Mouse (Mus musculus): ENCODE results near the gene Kat8. TPM values are rescaled to one million over a fixed set of nuclear protein-coding genes. Genes with fewer than 3 reads are reported as not detected.

Kat8 gene
- 30.6 and 41.1 TPM in 2 replicates for total RNA-seq (2014; rRNA removed)
- polyA plus RNA-seq (2015; fragmentation: Nextera tagmentation; extraction: Ambion mirVana), result 34.8 and 37.0 TPM in 2 replicates

DNA sequence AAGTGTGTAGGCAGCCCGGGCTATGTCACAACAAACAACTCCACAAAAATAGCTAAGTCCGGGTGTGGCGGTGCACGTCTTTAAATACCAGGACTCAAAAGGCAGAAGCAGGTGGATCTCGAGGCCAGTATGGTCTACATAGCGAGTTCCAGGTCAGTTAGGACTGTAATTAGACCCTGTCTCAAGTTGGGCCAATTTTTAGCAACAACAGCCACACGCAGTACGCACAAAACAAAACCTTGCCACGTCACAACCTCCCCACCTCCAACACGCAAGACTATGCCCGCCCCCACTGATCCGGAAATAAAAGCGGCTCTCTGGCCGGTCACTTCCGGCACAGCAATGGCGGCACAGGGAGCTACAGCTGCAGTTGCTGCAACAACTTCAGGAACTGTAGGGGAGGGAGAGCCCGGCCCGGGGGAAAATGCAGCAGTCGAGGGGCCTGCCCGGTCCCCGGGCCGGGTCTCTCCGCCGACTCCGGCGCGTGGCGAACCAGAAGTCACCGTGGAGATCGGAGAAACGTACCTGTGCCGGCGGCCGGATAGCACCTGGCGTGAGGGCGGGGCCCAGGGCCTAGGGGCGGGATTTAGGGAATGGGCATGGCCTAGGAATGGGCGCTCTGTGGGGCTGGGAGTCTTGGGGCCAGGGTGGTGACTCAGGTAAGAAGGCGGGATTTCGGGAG lies at the start of gene Kat8:
TSS of gene Kat8 (plus strand) at position 327 of the 682 bp plus-strand sequence.
- no peak for TF ChIP-seq CTCF (IDR thresholded peaks at IDR 0.05; ENCODE audit: low read depth)
- H3K4me1 ChIP-seq (ENCODE audit: insufficient read depth), result peaks cover 12% of the 10 kb centered on the region; the same call in 1 of the 2 replicates
- DNase-seq (peak; percentile 93), ATAC-seq (peak; percentile 99)
- peak within 1 kb of the TSS; percentile 80 for H3K4me2 ChIP-seq (ENCODE audit: low read depth)
- H3K36me3 ChIP-seq (ENCODE audit: insufficient read depth), result peaks cover 33% of the 10 kb centered on the region
- H3K4me3 ChIP-seq (ENCODE audit: low read depth, low read length), result peak within 1 kb of the TSS; percentile 92
- no peaks in the 10 kb centered on the region for H3K9me3 ChIP-seq (ENCODE audit: low read length)
- H3K27ac ChIP-seq (ENCODE audit: low read depth, low read length), result peak within 1 kb of the TSS; percentile 80
- peak within 1 kb of the TSS; percentile 74 for H3K9ac ChIP-seq
- no peaks in the 10 kb centered on the region for H3K27me3 ChIP-seq (ENCODE audit: insufficient read depth, low read length)
- 2% methylated on average over 40 of the region's 40 CpGs for WGBS

DNA sequence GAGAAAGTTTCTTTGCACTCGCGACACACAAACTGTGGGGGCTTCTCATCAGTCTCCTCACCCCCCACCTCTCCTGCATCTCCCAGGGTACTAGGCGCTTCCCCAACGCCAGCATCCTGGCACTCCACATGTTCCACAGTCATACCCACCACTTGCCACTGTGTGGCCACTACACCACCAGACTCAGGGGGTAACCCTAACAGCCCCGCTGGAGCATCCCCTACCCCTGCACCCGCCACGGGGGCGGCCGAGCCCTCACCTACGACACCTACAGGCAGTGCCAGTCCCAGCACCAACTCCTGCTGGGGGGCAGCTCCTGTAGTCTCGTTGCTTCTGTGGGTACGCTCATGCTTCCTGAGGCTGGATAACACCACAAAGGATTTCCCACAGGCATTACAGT lies 45.9 kb upstream of the Kat8 start:
- no peak overlapping the region for H3K4me2 ChIP-seq (ENCODE audit: low read depth)
- H3K4me3 ChIP-seq (ENCODE audit: low read depth, low read length), result no peak overlapping the region
- H3K27me3 ChIP-seq (ENCODE audit: insufficient read depth, low read length), result no peaks in the 10 kb centered on the region
- H3K4me1 ChIP-seq (ENCODE audit: insufficient read depth), result no peaks in the 10 kb centered on the region
- no peak for TF ChIP-seq CTCF (IDR thresholded peaks at IDR 0.05; ENCODE audit: low read depth)
- H3K9me3 ChIP-seq (ENCODE audit: low read length), result no peaks in the 10 kb centered on the region
- no peak overlapping the region for H3K27ac ChIP-seq (ENCODE audit: low read depth, low read length)
- peaks cover 38% of the 10 kb centered on the region for H3K36me3 ChIP-seq (ENCODE audit: insufficient read depth)
- 93% methylated on average over 12 of the region's 12 CpGs for WGBS
- ATAC-seq (no peak), DNase-seq (no peak)
- no peak overlapping the region for H3K9ac ChIP-seq

DNA sequence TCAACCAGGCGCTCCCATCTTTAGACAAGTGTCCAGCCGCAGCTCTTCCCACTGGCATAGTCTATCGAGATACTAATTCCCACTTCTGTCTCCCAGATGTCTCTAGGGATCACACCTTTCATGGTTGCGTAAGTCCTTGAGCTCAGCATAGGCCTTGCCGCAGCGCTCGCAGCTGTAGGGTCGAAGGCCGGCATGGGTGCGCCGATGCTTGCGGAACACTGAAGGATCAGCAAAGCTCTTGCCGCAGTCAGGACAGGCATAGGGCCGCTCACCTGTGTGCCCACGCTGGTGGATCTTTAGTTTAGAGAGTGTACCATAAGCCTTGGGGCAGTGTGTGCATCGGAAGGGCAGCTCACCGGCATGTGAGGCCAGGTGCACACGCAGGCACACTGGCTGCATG lies 44.7 kb upstream of the Kat8 start:
- 96% methylated on average over 18 of the region's 18 CpGs for WGBS
- H3K9me3 ChIP-seq (ENCODE audit: low read length), result no peaks in the 10 kb centered on the region
- no peak overlapping the region for H3K4me2 ChIP-seq (ENCODE audit: low read depth)
- H3K27me3 ChIP-seq (ENCODE audit: insufficient read depth, low read length), result no peaks in the 10 kb centered on the region
- H3K4me1 ChIP-seq (ENCODE audit: insufficient read depth), result no peaks in the 10 kb centered on the region
- DNase-seq (no peak), ATAC-seq (no peak)
- H3K9ac ChIP-seq, result no peak overlapping the region
- TF ChIP-seq CTCF (IDR thresholded peaks at IDR 0.05; ENCODE audit: low read depth), result no peak
- no peak overlapping the region for H3K4me3 ChIP-seq (ENCODE audit: low read depth, low read length)
- H3K27ac ChIP-seq (ENCODE audit: low read depth, low read length), result no peak overlapping the region
- H3K36me3 ChIP-seq (ENCODE audit: insufficient read depth), result peaks cover 38% of the 10 kb centered on the region

DNA sequence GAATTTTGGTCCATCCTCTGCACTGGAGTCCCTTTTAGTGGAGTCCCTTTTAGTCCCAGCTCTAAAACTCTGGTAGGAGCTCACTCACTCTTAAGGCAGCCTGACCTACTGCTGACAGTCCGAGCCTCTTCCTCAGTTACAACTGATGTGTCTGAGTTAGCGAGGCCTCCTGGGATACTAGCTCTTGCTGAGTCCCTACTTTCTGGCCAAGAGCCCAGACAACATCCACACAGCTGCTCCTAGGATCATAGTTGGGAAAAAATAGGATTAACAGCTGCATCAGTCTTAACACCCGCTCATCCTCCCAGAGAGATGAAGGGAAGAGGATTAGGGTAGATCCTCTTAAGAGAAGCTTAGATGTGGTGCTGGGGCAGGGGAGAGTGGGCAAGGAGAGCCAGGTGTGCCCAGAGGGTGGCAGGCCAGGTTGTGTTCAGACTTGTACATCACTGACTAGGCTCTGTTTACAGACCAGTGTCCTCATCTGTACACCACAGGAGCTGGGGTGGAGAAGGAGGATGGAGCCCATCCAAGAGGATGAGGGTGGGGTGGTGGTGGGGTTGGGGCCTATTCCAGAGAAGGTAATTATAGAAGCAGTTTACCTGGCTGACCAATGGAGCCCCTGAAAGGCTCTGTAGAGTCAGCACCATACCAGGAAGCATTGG lies 43.0 kb upstream of the Kat8 start:
- WGBS, result 61% methylated on average over 3 of the region's 3 CpGs
- ATAC-seq (peak; percentile 25; the same call in 1 of the 2 replicates), DNase-seq (peak; percentile 10)
- H3K36me3 ChIP-seq (ENCODE audit: insufficient read depth), result peaks cover 37% of the 10 kb centered on the region
- H3K9me3 ChIP-seq (ENCODE audit: low read length), result no peaks in the 10 kb centered on the region
- no peaks in the 10 kb centered on the region for H3K27me3 ChIP-seq (ENCODE audit: insufficient read depth, low read length)
- H3K4me2 ChIP-seq (ENCODE audit: low read depth), result no peak overlapping the region
- TF ChIP-seq CTCF (IDR thresholded peaks at IDR 0.05; ENCODE audit: low read depth), result no peak
- no peak overlapping the region for H3K9ac ChIP-seq
- H3K27ac ChIP-seq (ENCODE audit: low read depth, low read length), result 0 out of 2 replicates have a peak overlapping the region, but pooled peaks have one; percentile 10
- H3K4me1 ChIP-seq (ENCODE audit: insufficient read depth), result peaks cover 8% of the 10 kb centered on the region
- H3K4me3 ChIP-seq (ENCODE audit: low read depth, low read length), result no peak overlapping the region

DNA sequence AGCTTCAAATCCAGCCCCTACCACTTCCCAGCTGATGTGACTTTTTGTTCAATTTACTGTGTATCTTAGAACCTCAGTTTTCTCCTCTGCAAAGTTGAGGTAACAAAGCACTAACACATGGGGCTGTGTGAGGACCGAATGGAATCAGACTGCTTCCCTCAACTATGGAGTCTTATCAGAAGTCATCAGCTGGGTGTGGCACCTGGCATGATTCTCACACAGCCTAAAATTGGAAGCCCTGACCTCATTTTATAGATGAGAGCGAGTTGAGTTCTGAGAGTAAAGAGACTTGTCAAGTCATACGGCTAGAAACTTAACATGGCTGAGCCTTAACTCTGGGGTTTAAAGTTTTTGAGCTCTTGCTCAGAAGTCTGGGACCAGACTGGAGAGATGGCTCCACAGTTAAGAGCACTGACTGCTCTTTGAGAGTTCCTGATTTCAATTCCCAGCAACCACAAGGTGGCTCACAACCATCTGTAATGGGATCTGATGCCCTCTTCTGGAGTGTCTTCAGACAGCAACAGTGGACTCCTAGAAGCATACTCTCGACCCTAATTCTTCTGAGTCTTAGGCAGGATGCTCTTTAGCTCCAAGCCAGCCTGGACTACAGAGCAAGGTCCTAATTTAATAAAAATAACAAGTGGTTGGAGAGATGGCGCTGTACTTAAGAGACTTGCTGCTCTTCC lies 42.0 kb upstream of the Kat8 start:
- ATAC-seq (no peak), DNase-seq (no peak)
- Histone ChIP-seq H3K4me2 (ENCODE audit: low read depth) (no peak overlapping the region), H3K27me3 (ENCODE audit: insufficient read depth, low read length) (no peaks in the 10 kb centered on the region), H3K9me3 (ENCODE audit: low read length) (no peaks in the 10 kb centered on the region), H3K4me3 (ENCODE audit: low read depth, low read length) (no peak overlapping the region), H3K9ac (no peak overlapping the region), H3K27ac (ENCODE audit: low read depth, low read length) (no peak overlapping the region), H3K4me1 (ENCODE audit: insufficient read depth) (peaks cover 12% of the 10 kb centered on the region), H3K36me3 (ENCODE audit: insufficient read depth) (peaks cover 31% of the 10 kb centered on the region)
- TF ChIP-seq CTCF (IDR thresholded peaks at IDR 0.05; ENCODE audit: low read depth), result peak; percentile 50
- WGBS, result 82% methylated on average over 5 of the region's 5 CpGs

DNA sequence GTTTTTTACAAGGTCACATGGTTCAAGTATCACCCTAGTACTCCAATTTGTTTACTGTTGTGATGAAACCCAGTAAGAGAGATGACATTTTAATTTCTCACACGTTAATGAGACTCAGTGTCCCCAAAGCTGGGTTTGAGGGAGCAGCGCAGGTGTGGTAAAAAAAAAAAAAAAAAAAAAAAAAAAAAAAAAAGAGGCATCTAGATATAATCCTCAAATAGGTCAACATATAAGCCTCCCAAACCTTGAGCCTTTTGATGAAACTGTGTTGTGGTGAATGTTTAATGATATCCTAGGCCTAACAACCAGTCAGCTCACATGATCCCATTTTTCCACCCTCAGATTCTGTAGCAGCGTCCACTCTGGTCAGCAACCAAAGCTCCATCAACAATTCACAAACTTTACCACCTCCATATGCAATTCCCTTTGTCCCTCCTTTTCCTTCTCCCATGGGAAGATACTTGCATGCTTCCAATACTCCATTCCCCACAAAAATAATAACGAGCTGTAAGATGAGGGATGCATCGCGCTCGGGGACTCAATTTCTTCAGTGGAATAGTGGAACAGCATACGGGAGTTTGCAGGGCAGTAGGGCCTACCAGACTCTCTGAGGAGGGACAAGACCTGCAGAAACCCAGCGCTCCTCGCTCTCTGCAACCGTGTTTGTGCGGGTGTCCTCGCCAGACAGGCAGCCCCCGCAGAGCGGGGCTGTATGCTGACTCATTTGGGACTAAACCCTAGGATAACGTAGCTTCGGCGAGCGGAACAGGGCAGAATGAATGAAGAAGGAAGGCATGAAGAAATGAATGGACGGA lies 37.3 kb upstream of the Kat8 start:
- no peaks in the 10 kb centered on the region for H3K27me3 ChIP-seq (ENCODE audit: insufficient read depth, low read length)
- ATAC-seq, result peak; percentile 21
- WGBS, result 5% methylated on average over 20 of the region's 20 CpGs
- H3K36me3 ChIP-seq (ENCODE audit: insufficient read depth), result peaks cover 21% of the 10 kb centered on the region
- no peak for TF ChIP-seq CTCF (IDR thresholded peaks at IDR 0.05; ENCODE audit: low read depth)
- peak overlapping the region; percentile 97 for H3K9ac ChIP-seq
- no peaks in the 10 kb centered on the region for H3K9me3 ChIP-seq (ENCODE audit: low read length)
- DNase-seq, result no peak
- H3K4me2 ChIP-seq (ENCODE audit: low read depth), result peak overlapping the region; percentile 66
- peaks cover 12% of the 10 kb centered on the region for H3K4me1 ChIP-seq (ENCODE audit: insufficient read depth)
- H3K4me3 ChIP-seq (ENCODE audit: low read depth, low read length), result peak overlapping the region; percentile 98
- peak overlapping the region; percentile 99 for H3K27ac ChIP-seq (ENCODE audit: low read depth, low read length)

All from forebrain, postnatal 0 days (tissue).